Mouse (Mus musculus): Measurements from ENCODE around the gene Espnl.

- no peak for TF ChIP-seq CTCF (IDR thresholded peaks at IDR 0.05; ENCODE audit: insufficient read depth, low read depth, low read length)
- no peak for TF ChIP-seq POLR2A (IDR thresholded peaks at IDR 0.05; ENCODE audit: insufficient read depth, low read depth, low read length)
Observed at GRCm38 (mm10) chr1:91279126-91279525, 42.7 kb upstream of the Espnl start.
